Mouse (Mus musculus) hindbrain, embryonic 10.5 days (tissue): ENCODE results near the gene Cd22. TPM values are rescaled to one million over a fixed set of nuclear protein-coding genes. Genes with fewer than 3 reads are reported as not detected.
A peak's percentile ranks its signal among the peaks of the same experiment; 100 is the strongest.
"Not testable (repeated sequence)": the region's sequence is repeated elsewhere in the genome, so short reads cannot be mapped to it uniquely, and the experiment has no call there.

ENCODE experiments used
- DNase-seq: peaks from one replicate; pipeline ENCODE4 v3.0.0-alpha.2; 2017; ENCODE audit warnings: low spot score
- H3K27ac ChIP-seq: fragments of 300-500 bp; sonication (generic); 2 replicates; pipeline ENCODE4 v1.5.1; 2016; ENCODE audit warnings: mild to moderate bottlenecking, moderate library complexity
- H3K27me3 ChIP-seq: fragments of 300-500 bp; sonication (generic); 2 replicates; pipeline ENCODE4 v1.6.1; 2016; ENCODE audit warnings: mild to moderate bottlenecking; ENCODE audit not compliant: poor library complexity, insufficient read depth, severe bottlenecking
- H3K36me3 ChIP-seq: fragments of 300-500 bp; sonication (generic); 2 replicates; pipeline ENCODE4 v1.6.1; 2016; ENCODE audit warnings: mild to moderate bottlenecking, moderate library complexity
- H3K4me1 ChIP-seq: fragments of 300-500 bp; sonication (generic); replicated peaks from 2 replicates; pipeline ENCODE4 v1.6.1; 2016; ENCODE audit warnings: mild to moderate bottlenecking
- H3K4me3 ChIP-seq: fragments of 300-500 bp; sonication (generic); 2 replicates; pipeline ENCODE4 v1.5.1; 2016; ENCODE audit warnings: mild to moderate bottlenecking, moderate library complexity
- H3K9me3 ChIP-seq: fragments of 300-500 bp; sonication (generic); 2 replicates; pipeline ENCODE4 v1.6.1; 2016; ENCODE audit warnings: mild to moderate bottlenecking, moderate library complexity
- WGBS: fragments of 180-500 bp; shearing (Covaris S2); methylation state at CpG from one replicate; pipeline ENCODE4 v1.1.7; 2016; 5-methylcytosine and 5-hydroxymethylcytosine counted together
- polyA plus RNA-seq: library from polyadenylated mRNA; unstranded; fragments of >200 nt; fragmentation: Nextera tagmentation; extraction: Ambion mirVana; gene quantifications from 2 replicates; pipeline ENCODE4 v1.2.1, GENCODE M21; 2016

Gene Cd22
- polyA plus RNA-seq, 1 experiment from 2014 or later: not detected

DNA sequence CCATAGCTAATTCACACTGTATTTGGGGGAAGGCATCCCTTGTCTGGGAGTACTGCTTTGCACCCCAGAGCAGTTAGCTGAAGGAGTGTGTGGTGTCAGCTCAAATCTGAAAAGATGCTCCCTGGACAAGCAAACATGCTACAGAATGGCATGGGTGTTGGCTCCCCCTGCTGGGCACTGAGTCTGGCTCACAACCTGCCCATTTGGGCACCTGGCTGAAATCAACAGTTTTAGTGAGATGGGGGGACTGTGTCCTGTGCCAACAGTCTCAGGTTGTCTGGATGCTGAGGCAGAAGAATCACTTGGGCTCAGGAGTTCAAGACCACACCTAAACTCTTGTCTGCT is 20.9 kb downstream of the Cd22 start:
- Histone ChIP-seq H3K4me1 (peaks cover 11% of the 10 kb centered on the region; the same call in 1 of the 2 replicates), H3K27ac (no peak overlapping the region), H3K27me3 (no peaks in the 10 kb centered on the region), H3K36me3 (no peaks in the 10 kb centered on the region), H3K4me3 (no peak overlapping the region), H3K9me3 (no peaks in the 10 kb centered on the region)
- DNase-seq: peak; percentile 69

DNA sequence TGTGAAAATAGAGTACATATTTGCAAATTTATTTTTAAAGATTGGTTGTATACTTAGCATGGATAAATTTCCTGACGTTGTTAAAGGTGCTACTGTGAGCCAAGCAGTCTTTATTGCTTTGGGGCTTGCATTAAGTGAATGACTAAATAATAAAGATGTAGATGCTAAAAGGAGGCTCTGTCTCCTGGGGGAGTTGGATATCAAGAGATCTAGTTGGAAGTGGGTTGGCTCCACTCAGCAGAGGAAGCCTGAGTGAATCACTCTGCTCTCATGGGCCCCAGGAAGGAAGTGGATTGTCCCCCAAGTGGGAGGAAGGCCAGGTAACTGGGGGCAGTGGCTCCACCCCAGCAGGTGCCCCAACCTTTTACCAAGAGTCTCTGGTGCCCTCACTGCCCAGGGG is 22.4 kb downstream of the Cd22 start:
- no peaks in the 10 kb centered on the region for H3K9me3 ChIP-seq
- H3K4me3 ChIP-seq: no peak overlapping the region
- no peak for DNase-seq
- H3K36me3 ChIP-seq: no peaks in the 10 kb centered on the region
- no peaks in the 10 kb centered on the region for H3K27me3 ChIP-seq
- peaks cover 11% of the 10 kb centered on the region; the same call in 1 of the 2 replicates for H3K4me1 ChIP-seq
- 81% methylated on average over 1 of the region's 1 CpGs for WGBS
- no peak overlapping the region for H3K27ac ChIP-seq

DNA sequence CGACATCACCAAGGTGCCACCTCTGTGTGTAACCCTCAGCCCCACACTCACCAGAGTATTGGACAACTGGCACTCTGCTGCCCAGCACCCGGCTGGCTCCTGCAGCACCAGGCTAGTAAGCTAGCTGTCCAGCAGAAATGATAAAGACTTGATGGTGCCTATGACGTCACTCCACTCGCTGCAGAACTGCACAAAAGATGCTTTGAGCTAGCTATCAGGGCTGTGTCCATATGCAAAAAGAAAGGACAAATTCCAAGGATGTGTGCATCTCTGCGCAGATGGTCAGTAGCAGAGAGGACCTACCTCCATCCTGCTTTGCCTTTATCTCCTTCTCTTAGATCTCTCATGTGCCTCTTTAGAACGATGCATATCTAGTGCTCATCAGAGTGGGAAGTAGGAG is 24.1 kb downstream of the Cd22 start, which contains the start of gene Ffar3:
Gene Ffar3, minus strand, starts transcription at position 101 of the 400 bp plus-strand sequence.
- DNase-seq: no peak
- WGBS: 85% methylated on average over 6 of the region's 6 CpGs
- Histone ChIP-seq H3K9me3 (no peaks in the 10 kb centered on the region), H3K4me1 (peaks cover 11% of the 10 kb centered on the region; the same call in 1 of the 2 replicates), H3K27ac (no peak within 1 kb of the TSS), H3K36me3 (no peaks in the 10 kb centered on the region), H3K4me3 (no peak within 1 kb of the TSS), H3K27me3 (no peaks in the 10 kb centered on the region)

DNA sequence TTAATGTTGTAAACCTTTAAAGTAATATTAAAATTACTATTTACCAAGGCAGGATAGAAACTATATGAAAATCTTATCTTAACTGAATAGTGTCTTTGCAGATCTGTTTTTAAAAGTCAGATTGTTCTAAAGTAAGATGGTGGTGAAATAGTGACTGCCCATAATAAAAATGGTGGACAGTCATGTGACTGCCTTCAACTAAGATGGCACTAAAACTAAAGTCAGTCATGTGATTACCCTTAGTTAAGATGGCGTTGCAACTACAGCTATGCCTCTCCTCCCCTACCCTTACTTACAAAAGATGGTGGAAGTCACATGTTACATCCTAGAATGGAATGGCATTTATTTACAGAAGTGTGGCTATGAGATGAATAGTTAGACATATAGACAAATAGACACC is 28.7 kb downstream of the Cd22 start:
- no peaks in the 10 kb centered on the region for H3K9me3 ChIP-seq
- WGBS: 89% methylated on average over 1 of the region's 1 CpGs
- no peak overlapping the region for H3K4me3 ChIP-seq
- H3K4me1 ChIP-seq: no peaks in the 10 kb centered on the region
- no peaks in the 10 kb centered on the region for H3K27me3 ChIP-seq
- DNase-seq: no peak
- H3K27ac ChIP-seq: no peak overlapping the region
- H3K36me3 ChIP-seq: no peaks in the 10 kb centered on the region

DNA sequence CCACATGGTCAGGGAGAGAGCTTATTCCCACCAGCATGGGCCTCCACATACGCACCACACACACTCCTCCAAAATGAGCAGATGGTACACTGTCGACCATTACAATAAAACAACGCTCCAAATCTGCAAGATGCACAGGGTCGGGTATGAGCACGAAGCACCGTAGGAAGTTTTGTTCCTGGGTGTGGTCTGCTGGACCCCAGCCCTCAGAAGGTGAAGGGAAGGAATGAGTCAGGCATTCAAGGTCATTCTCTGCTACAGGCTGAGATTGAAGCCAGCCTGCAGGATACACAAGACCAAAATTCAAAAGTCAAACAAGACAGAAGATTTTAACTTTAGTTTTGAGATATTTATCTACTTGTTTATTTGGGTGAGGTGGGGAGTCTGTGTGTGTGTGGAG is 32.2 kb downstream of the Cd22 start:
- Histone ChIP-seq H3K4me1 (no peaks in the 10 kb centered on the region), H3K27ac (no peak overlapping the region), H3K9me3 (no peaks in the 10 kb centered on the region), H3K36me3 (no peaks in the 10 kb centered on the region), H3K4me3 (no peak overlapping the region), H3K27me3 (no peaks in the 10 kb centered on the region)
- DNase-seq: no peak
- WGBS: 82% methylated on average over 6 of the region's 6 CpGs

DNA sequence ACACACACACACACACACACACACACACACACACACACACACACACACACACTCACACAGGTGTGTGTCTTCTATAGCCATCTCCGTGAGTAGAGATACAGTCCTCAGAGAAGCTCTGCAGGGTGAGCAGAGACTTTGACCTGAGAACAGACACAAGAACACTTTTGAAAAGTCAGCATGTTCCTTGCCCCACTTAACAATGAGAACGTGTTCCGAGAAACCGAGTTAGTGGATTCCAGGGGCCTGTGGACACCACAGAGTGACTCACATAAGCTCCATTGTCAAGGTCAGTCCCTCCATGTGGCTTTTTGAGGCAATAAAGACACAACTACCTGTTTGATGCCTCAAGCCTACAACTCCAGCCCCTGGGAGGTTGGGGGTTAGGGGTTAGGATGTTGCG is 32.8 kb downstream of the Cd22 start:
- H3K4me1 ChIP-seq: no peaks in the 10 kb centered on the region
- no peaks in the 10 kb centered on the region for H3K36me3 ChIP-seq
- no peak overlapping the region for H3K27ac ChIP-seq
- no peaks in the 10 kb centered on the region for H3K27me3 ChIP-seq
- 83% methylated on average over 5 of the region's 5 CpGs for WGBS
- DNase-seq: no peak
- no peak overlapping the region for H3K4me3 ChIP-seq
- no peaks in the 10 kb centered on the region for H3K9me3 ChIP-seq

DNA sequence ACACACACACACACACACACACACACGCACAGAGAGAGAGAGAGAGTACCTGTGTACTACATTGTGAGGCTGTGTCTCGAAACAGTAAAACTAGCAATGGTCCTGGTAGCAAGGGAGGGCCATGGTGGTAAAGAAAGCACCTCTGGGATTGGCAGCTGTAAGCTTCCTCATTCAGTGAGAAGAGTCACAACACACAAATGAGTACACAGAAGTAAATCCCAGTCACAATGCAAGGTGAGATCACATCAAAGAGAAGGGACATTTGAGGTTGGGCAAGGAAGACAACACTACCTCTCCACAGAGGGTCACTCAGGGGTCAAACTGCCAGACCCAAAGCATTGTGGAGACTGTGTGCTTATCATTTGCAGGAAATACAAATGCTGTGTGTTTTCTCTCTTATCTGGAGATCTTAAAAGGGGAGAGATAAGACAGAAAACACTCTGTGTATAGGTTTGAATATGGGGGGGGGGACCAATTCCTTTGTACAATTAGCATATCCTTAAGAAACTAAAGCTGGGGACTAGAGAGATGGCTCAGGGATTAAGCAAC is 33.6 kb downstream of the Cd22 start:
- Histone ChIP-seq H3K27ac (no peak overlapping the region), H3K9me3 (no peaks in the 10 kb centered on the region), H3K36me3 (no peaks in the 10 kb centered on the region), H3K4me3 (no peak overlapping the region), H3K27me3 (no peaks in the 10 kb centered on the region), H3K4me1 (no peaks in the 10 kb centered on the region)
- DNase-seq: no peak
- 86% methylated on average over 2 of the region's 2 CpGs for WGBS

DNA sequence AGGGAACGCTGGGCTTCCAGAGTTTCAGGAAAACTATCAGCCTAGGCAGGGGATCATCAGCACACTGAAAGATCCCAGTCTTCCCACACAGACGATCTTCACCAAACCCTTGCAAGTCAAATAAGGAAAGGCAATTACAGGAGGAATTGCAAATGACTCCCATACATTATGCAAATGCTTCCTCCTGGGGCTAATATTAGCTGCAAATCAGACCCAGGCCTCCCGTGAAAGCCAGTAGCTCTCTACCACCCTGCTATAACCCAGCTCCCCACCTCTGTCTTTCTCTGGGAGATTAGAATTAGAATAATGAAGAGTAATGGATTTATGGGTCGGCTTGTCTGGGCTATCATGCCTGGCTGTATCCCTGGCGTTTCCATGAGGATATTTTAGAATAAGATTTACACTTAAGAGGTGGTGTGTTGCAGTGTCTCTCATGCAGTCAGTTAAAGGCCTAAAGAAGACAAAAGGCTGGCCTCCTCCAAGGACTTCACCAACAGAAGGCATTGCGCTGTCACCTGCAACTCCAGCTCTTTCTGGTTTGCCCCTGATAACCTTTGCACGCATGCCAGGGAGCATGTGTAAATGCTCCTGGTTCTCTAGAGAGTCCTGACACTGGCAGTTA is 35.4 kb downstream of the Cd22 start:
- Histone ChIP-seq H3K9me3 (no peaks in the 10 kb centered on the region), H3K27me3 (no peaks in the 10 kb centered on the region), H3K4me3 (no peak overlapping the region), H3K36me3 (no peaks in the 10 kb centered on the region), H3K27ac (no peak overlapping the region), H3K4me1 (no peaks in the 10 kb centered on the region)
- DNase-seq: no peak
- WGBS: 48% methylated on average over 7 of the region's 7 CpGs

DNA sequence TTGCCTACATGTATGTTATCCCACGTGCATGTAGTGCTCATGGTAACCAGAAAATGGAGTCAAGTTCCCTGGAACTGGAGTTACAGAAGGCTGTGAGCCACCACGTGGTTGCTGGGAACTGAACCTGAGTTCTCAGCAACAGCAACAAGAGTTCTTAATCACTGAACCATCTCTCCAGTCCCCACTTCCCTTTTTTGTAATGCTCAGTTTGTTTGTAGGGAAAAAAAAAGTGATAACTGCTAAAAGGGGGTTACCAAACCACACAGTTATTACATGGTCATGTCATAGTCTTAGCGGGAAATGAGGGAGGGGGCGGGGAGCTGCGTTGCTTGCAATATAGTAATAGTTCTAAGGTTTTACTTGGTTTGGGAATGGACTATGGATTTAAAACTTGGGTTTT is 38.0 kb downstream of the Cd22 start:
- Histone ChIP-seq H3K4me1 (no peaks in the 10 kb centered on the region), H3K27ac (no peak overlapping the region), H3K4me3 (no peak overlapping the region), H3K36me3 (no peaks in the 10 kb centered on the region), H3K9me3 (no peaks in the 10 kb centered on the region), H3K27me3 (no peaks in the 10 kb centered on the region)
- 86% methylated on average over 5 of the region's 5 CpGs for whole genome bisulfite sequencing
- DNase-seq: no peak

DNA sequence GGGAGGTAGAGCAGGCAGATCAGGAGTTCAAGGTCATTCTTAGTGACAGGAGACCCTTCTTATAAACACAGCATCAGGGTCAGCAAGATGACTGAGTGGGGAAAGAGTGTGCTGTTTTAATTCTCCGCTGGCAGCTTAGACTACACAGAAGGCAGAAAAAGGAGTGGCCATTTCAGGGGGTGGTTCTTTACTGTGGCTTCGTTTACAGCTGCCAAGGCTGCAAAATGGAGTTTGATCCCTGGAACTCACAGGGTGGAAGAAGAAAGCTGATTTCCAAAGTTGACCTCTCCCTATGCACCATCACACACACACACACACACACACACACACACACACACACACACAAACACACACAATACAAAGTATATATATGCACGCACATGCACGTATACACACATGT is 38.8 kb downstream of the Cd22 start:
- no peak for DNase-seq
- Histone ChIP-seq H3K4me3 (no peak overlapping the region), H3K4me1 (no peaks in the 10 kb centered on the region), H3K9me3 (no peaks in the 10 kb centered on the region), H3K27ac (no peak overlapping the region), H3K36me3 (no peaks in the 10 kb centered on the region), H3K27me3 (no peaks in the 10 kb centered on the region)
- 88% methylated on average over 4 of the region's 4 CpGs for WGBS

DNA sequence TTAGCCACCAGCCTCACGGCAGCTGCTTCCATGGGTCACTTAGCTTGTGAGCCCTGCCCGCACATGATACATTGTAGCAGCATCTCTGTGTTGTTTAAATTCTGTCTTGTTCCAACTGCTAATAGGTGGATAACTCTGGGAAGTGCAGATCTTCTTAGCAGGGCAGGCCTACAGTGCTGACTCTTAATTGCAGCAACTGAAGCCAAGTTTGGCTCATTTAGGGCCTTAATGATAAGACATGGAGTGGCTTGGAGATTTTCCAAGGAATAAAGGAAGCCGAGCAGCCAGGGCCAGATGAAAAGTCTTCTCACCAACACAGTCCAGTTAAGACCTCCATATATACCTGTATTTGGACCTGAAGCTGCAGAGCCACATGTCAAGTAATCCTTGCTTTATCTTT is 39.8 kb downstream of the Cd22 start:
- H3K27ac ChIP-seq: no peak overlapping the region
- H3K27me3 ChIP-seq: no peaks in the 10 kb centered on the region
- WGBS: 84% methylated on average over 3 of the region's 3 CpGs
- H3K4me1 ChIP-seq: no peaks in the 10 kb centered on the region
- DNase-seq: no peak
- H3K9me3 ChIP-seq: no peaks in the 10 kb centered on the region
- H3K36me3 ChIP-seq: no peaks in the 10 kb centered on the region
- H3K4me3 ChIP-seq: no peak overlapping the region

DNA sequence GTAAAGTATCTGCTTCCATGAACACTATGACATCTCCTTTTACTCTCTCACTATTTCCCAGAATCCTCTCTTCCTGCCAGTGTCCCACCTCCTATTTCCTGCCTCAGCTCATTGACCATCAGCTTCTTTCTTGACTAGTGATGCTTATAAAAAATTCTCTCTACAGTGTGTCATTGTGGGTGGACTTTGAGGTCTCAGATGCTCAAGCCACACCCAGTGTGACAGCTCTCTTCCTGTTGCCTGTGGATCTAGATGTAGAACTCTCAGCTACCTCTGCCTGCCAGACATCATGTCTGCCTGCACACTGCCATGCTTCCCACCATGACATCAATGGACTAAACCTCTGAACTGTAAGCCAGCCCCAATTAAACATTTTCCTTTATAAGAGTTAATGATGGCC is 42.9 kb downstream of the Cd22 start:
- Histone ChIP-seq H3K4me3 (no peak overlapping the region), H3K9me3 (no peaks in the 10 kb centered on the region), H3K27ac (no peak overlapping the region), H3K36me3 (no peaks in the 10 kb centered on the region), H3K4me1 (no peaks in the 10 kb centered on the region; the same call in 1 of the 2 replicates), H3K27me3 (no peaks in the 10 kb centered on the region)
- no peak for DNase-seq

DNA sequence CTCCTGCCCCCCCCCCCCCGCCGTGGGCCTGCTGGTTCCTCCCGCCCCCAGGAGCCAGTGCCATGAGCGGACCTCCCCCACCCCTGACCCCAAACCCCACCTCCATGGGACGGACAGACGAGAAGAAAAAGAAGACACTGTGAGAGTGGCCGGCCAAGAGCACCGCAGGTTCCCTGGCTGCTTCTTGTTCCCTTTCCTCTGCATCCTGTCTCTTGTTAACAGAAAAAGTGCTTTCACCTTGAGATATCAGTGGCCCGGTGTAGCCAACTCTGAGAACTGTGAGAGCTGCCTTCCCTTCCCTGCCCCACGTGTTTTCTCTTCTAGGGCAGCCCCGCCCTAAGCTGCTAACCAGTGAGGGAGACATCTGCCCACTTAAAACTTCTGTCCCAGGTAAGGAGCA is 47.5 kb downstream of the Cd22 start:
- not testable (repeated sequence) for H3K27ac ChIP-seq, DNase-seq, H3K4me3 ChIP-seq, H3K36me3 ChIP-seq, H3K9me3 ChIP-seq, H3K4me1 ChIP-seq, H3K27me3 ChIP-seq
- WGBS: 43% methylated on average over 9 of the region's 11 CpGs

DNA sequence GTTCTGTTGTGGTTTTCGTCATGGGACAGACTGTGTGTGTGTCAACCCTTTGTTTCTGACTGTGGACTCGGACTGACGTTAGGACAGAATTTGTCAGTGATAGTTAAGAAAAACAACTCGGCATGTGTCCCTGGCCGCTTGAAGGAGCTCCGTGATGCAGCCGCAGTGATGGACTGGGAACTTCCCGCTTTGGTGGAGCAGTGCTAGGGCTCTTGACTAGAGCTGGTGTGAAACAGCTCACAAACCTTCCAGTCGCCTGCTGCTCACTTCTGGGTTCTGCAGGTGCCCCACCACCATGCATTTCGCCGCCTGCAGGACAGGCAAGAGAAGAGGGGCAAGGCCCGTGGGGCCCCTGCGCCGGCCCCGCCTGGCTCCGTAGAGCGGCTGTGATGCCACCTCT is 47.9 kb downstream of the Cd22 start:
- 72% methylated on average over 17 of the region's 17 CpGs for WGBS
- H3K36me3 ChIP-seq: no peaks in the 10 kb centered on the region
- H3K4me3 ChIP-seq: no peak overlapping the region
- H3K27ac ChIP-seq: no peak overlapping the region
- DNase-seq: no peak
- H3K9me3 ChIP-seq: no peaks in the 10 kb centered on the region
- H3K4me1 ChIP-seq: no peaks in the 10 kb centered on the region; the same call in 1 of the 2 replicates
- no peaks in the 10 kb centered on the region for H3K27me3 ChIP-seq
